ENCODE assay signal across 8 mouse cellular contexts in genomic region chr5:34760850-34761508, GRCm38 (mm10). TPM values are rescaled to one million over a fixed set of nuclear protein-coding genes. Genes with fewer than 3 reads are reported as not detected.
A peak's percentile ranks its signal among the peaks of the same experiment; 100 is the strongest.
DNase-seq lines count a peak whose midpoint lies in the region; ATAC-seq and TF ChIP-seq lines count a peak whose summit lies in the region.

No protein-coding gene starts in this region.

- no peaks in the 10 kb centered on the region for H3K9me3 ChIP-seq in E14TG2a.4 (ENCODE audit: low read length)
- H3K9me3 ChIP-seq in heart, embryonic 16.5 days (replicated peaks; ENCODE audit: control insufficient read depth, low read length): no peaks in the 10 kb centered on the region
- no peaks in the 10 kb centered on the region for H3K9me3 ChIP-seq in liver, embryonic 15.5 days (replicated peaks)
- no peaks in the 10 kb centered on the region for H3K9me3 ChIP-seq in neural tube, embryonic 15.5 days (replicated peaks)

- peak overlapping the region; percentile 96 for H3K4me3 ChIP-seq in E14TG2a.4 (replicated peaks; ENCODE audit: low read length)
- H3K4me3 ChIP-seq in brown adipose tissue, adult 24 weeks (ENCODE audit: insufficient read depth, low read depth, low read length): peak overlapping the region; percentile 82
- peak overlapping the region; percentile 88 for H3K4me3 ChIP-seq in heart, embryonic 16.5 days (ENCODE audit: low read length)
- peak overlapping the region; percentile 99 for H3K4me3 ChIP-seq in liver, embryonic 15.5 days (replicated peaks)
- peak overlapping the region; percentile 99 for H3K4me3 ChIP-seq in neural tube, embryonic 15.5 days (replicated peaks)

- ATAC-seq in heart, embryonic 16.5 days (replicated peaks; ENCODE audit: extremely low read depth, insufficient read depth, low FRiP score): peak; percentile 15; the same call in 1 of the 2 replicates
- ATAC-seq in liver, embryonic 15.5 days (ENCODE audit: insufficient read depth): peak; percentile 5; the same call in 1 of the 2 replicates
- ATAC-seq in neural tube, embryonic 15.5 days (ENCODE audit: low FRiP score): peak; percentile 45

- no peak for TF ChIP-seq CTCF in E14TG2a.4 (conservative IDR thresholded peaks at IDR 0.05; ENCODE audit: low read length)

- H3K27ac ChIP-seq in brown adipose tissue, adult 24 weeks (replicated peaks; ENCODE audit: low read depth, low read length): peak overlapping the region; percentile 9; the same call in 1 of the 2 replicates
- H3K27ac ChIP-seq in heart, embryonic 16.5 days (ENCODE audit: low read length): peak overlapping the region; percentile 93
- H3K27ac ChIP-seq in liver, embryonic 15.5 days (replicated peaks): peak overlapping the region; percentile 89
- peak overlapping the region; percentile 94 for H3K27ac ChIP-seq in neural tube, embryonic 15.5 days (replicated peaks)

- H3K36me3 ChIP-seq in E14TG2a.4 (ENCODE audit: insufficient read depth, low read length): no peaks in the 10 kb centered on the region
- no peaks in the 10 kb centered on the region for H3K36me3 ChIP-seq in heart, embryonic 16.5 days (ENCODE audit: control insufficient read depth, insufficient read depth)
- no peaks in the 10 kb centered on the region for H3K36me3 ChIP-seq in liver, embryonic 15.5 days (replicated peaks)
- H3K36me3 ChIP-seq in neural tube, embryonic 15.5 days: no peaks in the 10 kb centered on the region

- H3K4me1 ChIP-seq in E14TG2a.4 (replicated peaks; ENCODE audit: low read depth, low read length): peaks cover 19% of the 10 kb centered on the region
- peaks cover 2% of the 10 kb centered on the region; the same call in 1 of the 2 replicates for H3K4me1 ChIP-seq in brown adipose tissue, adult 24 weeks (ENCODE audit: control insufficient read depth, insufficient read depth, insufficient read length, low read length)
- H3K4me1 ChIP-seq in heart, embryonic 16.5 days (ENCODE audit: control insufficient read depth, insufficient read depth, low read length): peaks cover 12% of the 10 kb centered on the region
- H3K4me1 ChIP-seq in liver, embryonic 15.5 days (replicated peaks): peaks cover 33% of the 10 kb centered on the region
- peaks cover 25% of the 10 kb centered on the region for H3K4me1 ChIP-seq in neural tube, embryonic 15.5 days

- peak overlapping the region; percentile 95 for H3K4me2 ChIP-seq in heart, embryonic 16.5 days (ENCODE audit: low read depth, low read length)
- peak overlapping the region; percentile 97 for H3K4me2 ChIP-seq in liver, embryonic 15.5 days
- peak overlapping the region; percentile 91 for H3K4me2 ChIP-seq in neural tube, embryonic 15.5 days

- 1% methylated on average over 19 of the region's 19 CpGs for WGBS in heart, embryonic 16.5 days
- WGBS in liver, embryonic 15.5 days (ENCODE audit: insufficient replicate concordance): 1% methylated on average over 19 of the region's 19 CpGs
- 1% methylated on average over 19 of the region's 19 CpGs for WGBS in neural tube, embryonic 15.5 days

- peaks cover 11% of the 10 kb centered on the region for H3K27me3 ChIP-seq in E14TG2a.4 (ENCODE audit: insufficient read depth, low read length)
- H3K27me3 ChIP-seq in heart, embryonic 16.5 days (ENCODE audit: control insufficient read depth, insufficient read depth, low read length): no peaks in the 10 kb centered on the region
- peaks cover 16% of the 10 kb centered on the region for H3K27me3 ChIP-seq in liver, embryonic 15.5 days
- no peaks in the 10 kb centered on the region for H3K27me3 ChIP-seq in neural tube, embryonic 15.5 days (replicated peaks)

- peak overlapping the region; percentile 85 for H3K9ac ChIP-seq in heart, embryonic 16.5 days (ENCODE audit: low read length)
- H3K9ac ChIP-seq in liver, embryonic 15.5 days: peak overlapping the region; percentile 99
- peak overlapping the region; percentile 61 for H3K9ac ChIP-seq in neural tube, embryonic 15.5 days (replicated peaks)

- DNase-seq in layer of hippocampus, adult 9-10 months (ENCODE audit: low spot score): peak; percentile 17
- DNase-seq in layer of hippocampus, adult 8-10 months (ENCODE audit: low spot score in 2 of 2): no peak
- no peak for DNase-seq in thymus, postnatal 14 days

RNA-seq across cellular contexts. Expression of gene Htt, which starts 0.6 kb away (rescaled TPM):
- 10 to 100 TPM; 71.0 to 94.2 (median 80.1) TPM for total RNA-seq in layer of hippocampus, adult 8-10 months (2022)
- 5.8 and 6.9 TPM in 2 replicates for polyA plus RNA-seq in brown adipose tissue, adult 24 weeks (2012; ENCODE audit: insufficient read depth, insufficient read length, missing spikeins)
- polyA plus RNA-seq in heart, embryonic 16.5 days (2015; fragmentation: Nextera tagmentation; extraction: Ambion mirVana): 7.4 and 7.8 TPM in 2 replicates
- polyA plus RNA-seq in liver, embryonic 15.5 days (2015; fragmentation: Nextera tagmentation; extraction: Ambion mirVana): 4.8 and 6.1 TPM in 2 replicates
- polyA plus RNA-seq in neural tube, embryonic 15.5 days (2015; fragmentation: Nextera tagmentation; extraction: Ambion mirVana): 13.5 and 14.0 TPM in 2 replicates

Comparison
In these comparisons a context has a peak if more than half of its experiments do, and no peak if none do; other contexts are left out.
1. H3K27ac ChIP-seq: peak in every context shown above with its lines; median percentile 94 in neural tube, embryonic 15.5 days; 93 in heart, embryonic 16.5 days; 89 in liver, embryonic 15.5 days; 9 in brown adipose tissue, adult 24 weeks.